Mouse (Mus musculus) G1E (cell line): ENCODE data around the gene Sav1.

ENCODE experiments used
- GATA1 ChIP-seq: IDR thresholded peaks from 2 replicates; pipeline ENCODE4 v1.6.1; 2012; ENCODE audit warnings: borderline replicate concordance, low read length, inconsistent platforms, mixed read lengths
- TAL1 ChIP-seq: conservative IDR thresholded peaks from 2 replicates; pipeline ENCODE4 v1.6.1; 2012; ENCODE audit warnings: low read depth, low read length, inconsistent platforms, mixed read lengths

DNA sequence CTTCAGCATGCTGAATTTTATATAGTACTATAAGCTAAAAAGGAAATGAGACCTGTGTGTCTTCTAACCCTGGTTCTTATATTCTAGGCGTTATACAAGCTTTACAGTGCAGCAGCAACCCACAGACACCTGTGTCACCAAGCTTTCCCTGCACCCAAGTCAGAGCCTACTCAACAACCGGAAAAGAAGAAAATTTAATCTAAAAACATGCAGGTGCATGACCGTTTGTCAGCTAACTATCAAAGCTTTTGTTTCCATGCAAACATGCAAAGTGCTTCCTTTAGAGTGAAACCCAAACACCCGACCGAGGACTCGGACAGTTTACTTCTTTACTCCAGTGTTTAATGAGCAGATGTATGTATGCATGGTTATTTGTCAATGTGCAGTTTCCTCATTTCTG is 23.7 kb downstream of the Sav1 start:
- TF ChIP-seq GATA1, result no peak
- TF ChIP-seq TAL1, result no peak
